Mouse (Mus musculus) ES-CJ7 (cell line): ENCODE results near the gene Gm14214.

Source experiments
- DNase-seq: peaks from one replicate; pipeline ENCODE4 v3.0.0; 2011; ENCODE audit warnings: low read depth, low spot score

Gene Gm14214

DNA sequence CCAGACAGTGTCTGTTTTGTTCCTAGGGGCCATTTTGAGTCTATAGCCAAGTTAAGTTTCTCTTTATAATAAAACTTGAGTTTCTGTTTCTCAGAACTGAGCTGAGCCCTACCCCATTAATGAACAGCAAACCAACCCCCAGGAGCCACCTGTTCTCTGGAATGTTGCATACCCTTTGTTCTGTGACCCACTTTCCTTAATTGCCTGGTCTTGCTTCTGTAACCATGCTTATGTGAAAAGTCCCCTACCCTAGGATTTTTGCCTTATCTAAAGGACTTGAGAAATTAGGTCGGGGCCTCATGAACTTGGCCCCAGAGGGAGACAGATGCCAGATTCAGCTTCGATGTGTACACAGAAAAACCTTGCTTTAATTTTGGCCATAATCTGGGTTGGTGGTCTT lies 37.9 kb downstream of the Gm14214 start:
- DNase-seq: no peak

DNA sequence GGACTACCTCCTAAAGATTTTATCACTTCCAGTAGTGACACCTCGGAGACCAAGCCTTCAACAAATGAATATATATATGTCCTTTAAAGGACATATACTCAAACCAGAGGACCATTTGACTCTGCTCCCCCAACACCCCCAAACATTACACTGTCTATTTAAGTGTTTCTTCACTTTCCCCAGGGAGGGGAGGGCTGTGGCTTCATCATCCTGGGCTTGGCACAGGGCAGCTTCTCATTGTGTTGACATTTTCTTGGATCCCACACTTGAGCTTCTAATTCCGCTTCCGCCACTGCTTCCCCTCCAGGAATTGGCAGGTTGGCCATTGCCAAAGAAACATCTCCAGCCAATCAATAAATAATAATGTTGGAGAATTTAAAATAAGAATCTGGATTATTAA lies 39.0 kb downstream of the Gm14214 start:
- DNase-seq: no peak

DNA sequence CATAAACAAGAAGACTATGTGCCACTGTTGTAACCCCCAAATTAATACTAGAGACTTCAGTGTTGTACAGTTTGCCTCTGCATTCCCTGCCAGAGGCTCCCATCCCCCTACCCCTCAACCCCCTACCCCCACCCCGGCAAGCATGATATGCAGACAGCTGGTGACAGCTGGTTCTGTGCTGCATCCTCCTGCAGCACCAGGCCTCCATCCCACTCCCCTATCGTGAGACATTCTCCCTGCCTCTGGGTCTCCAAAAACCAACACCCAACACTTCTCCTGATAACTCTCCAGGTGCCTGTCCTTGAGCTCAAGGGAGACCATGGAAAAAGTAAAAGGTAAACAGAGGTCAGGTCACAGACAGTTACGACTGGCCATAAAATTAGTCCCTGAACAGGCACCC lies 40.1 kb downstream of the Gm14214 start:
- DNase-seq: no peak

DNA sequence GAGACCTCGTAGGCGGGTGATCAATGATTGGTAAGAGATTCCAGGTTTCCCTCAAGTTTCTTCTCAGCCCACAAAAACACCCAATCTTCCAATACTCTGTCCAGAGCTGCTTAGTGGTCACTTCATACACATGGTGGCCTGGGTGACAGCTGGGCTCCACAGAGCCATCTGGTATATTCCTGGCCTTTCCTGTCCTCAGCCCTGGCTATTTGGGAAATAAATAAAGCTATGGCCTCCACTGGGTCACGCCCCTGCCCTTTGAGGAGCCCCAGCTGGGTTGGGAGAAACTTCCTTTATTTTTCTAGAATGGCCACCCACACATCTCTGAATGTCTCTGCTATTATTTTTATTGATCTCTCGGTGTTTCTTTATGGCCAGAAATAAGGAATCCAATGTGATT lies 46.4 kb downstream of the Gm14214 start:
- DNase-seq: no peak

DNA sequence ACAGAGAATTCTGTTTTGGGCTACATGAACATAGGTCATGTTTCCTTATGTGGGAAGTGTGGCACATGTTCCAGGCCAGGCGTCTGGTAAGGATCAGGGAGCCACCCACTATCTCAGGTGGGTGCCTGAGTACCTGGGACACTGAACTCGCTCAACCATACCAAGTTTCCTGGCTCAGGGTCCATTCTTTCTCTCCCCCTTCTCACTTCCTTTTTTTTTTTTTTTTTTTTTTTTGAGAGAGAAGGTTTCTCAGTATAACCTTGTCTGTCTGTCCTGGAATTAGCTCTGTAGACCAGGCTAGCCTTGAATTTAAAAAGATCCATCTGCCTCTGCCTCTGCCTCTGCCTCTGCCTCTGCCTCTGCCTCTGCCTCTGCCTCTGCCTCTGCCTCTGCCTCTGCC lies 49.5 kb downstream of the Gm14214 start:
- DNase-seq: no peak
